Mouse (Mus musculus) ES-Bruce4 (cell line): ENCODE data around the gene Adamts1.

Source experiments
- CTCF ChIP-seq: IDR thresholded peaks from one replicate; pipeline ENCODE4 v1.8.1; 2011; ENCODE audit warnings: low read depth, low read length
- EP300 ChIP-seq: IDR thresholded peaks from 2 replicates; pipeline ENCODE4 v1.6.1; 2011; ENCODE audit warnings: low read depth, low read length; ENCODE audit not compliant: insufficient read depth
- POLR2A ChIP-seq: IDR thresholded peaks from one replicate; pipeline ENCODE4 v1.8.1; 2011; ENCODE audit warnings: low read length; ENCODE audit not compliant: insufficient read depth

DNA sequence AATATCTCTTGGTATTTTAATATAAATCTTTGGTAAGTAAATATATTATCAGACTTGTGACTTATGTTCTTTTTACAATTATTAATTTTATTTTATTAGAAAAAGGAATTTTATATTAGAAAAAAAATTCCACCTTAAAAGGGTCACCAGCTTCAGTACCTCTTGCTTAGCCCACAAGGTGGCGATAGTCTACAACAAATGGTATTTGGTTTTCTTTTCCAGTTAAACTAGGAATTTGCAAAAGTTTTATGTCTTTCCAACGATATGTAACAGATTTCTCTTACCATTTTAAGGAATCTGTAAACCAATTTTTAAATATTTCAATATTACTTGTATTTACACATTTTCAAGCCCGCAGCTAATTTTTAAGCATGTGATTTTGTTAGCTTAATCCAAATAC, 4.2 kb upstream of the Adamts1 start:
- TF ChIP-seq CTCF (no peak), POLR2A (no peak), EP300 (no peak)
